Mouse (Mus musculus): ENCODE data around the gene Slc26a8. TPM values are rescaled to one million over a fixed set of nuclear protein-coding genes. Genes with fewer than 3 reads are reported as not detected.
"Not testable (repeated sequence)": the region's sequence is repeated elsewhere in the genome, so short reads cannot be mapped to it uniquely, and the experiment has no call there.

The Slc26a8 gene
- 0.50 and 0.58 TPM in 2 replicates for polyA plus RNA-seq (2016; fragmentation: Nextera tagmentation; extraction: Ambion mirVana)

DNA sequence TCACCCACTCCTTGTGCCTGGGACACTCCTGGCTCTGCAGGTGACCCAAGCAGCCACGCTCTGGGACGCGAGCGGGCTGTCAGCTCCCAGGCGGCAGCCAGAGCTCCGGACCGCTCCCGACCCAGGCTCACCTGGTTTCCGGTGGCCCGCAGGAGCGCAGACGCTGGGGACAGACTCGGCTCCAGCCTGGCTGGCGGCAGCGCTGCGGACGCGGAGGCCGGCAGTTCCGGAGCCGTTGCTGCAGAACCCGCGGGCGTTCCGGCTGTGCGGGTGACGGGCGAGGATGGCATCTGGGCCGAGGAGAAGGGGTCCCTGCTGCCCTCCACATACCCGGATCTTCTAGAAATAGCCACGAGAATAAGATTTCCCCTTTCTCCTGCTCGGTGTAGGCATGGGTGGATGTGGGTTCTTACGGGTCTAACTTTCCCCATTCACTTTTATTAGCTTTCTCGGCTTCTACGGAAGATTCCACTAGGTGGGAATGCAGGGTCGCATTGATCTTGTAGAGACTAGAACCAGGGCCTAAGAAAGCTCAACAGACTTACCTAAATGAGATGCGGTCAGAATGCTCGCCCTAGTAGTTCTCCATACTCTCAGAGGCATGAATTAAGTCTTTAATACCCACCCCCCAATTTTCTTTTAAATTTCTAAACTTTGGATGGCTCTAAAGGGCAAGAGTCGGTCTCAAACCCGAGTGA lies at the start of gene Slc26a8:
TSS of gene Slc26a8 (minus strand) at position 648 of the 698 bp plus-strand sequence.
- Histone ChIP-seq H3K4me3 (peak within 1 kb of the TSS; percentile 71), H3K4me1 (peaks cover 48% of the 10 kb centered on the region), H3K9me3 (no peaks in the 10 kb centered on the region), H3K36me3 (replicated peaks) (no peaks in the 10 kb centered on the region; the same call in 1 of the 2 replicates), H3K27me3 (ENCODE audit: poor library complexity, severe bottlenecking) (peaks cover 31% of the 10 kb centered on the region), H3K27ac (peak within 1 kb of the TSS; percentile 96)
- 9% methylated on average over 40 of the region's 40 CpGs for WGBS
- peak; percentile 46 for DNase-seq (ENCODE audit: extremely low spot score, low spot score)

DNA sequence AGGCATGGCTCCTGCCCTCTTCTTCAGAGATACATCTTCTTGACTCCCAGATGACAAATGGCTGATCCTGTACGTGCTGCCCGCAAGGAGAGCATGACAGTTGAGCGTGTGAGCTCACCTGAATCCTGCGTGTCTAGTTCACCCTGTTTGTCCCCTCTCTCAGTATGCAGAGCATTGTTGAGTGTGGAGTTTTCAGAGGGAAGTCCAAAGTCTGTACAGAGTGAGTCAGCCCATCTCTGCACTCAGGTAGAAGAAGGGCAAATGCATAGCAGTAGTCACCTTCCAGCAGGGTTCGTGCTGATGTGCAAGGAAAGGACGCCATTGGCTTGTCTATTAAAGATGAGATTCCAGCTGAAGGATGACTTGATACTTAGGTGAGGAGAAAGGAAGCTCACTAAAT lies 49.2 kb upstream of the Slc26a8 start:
- no peaks in the 10 kb centered on the region for H3K27me3 ChIP-seq (ENCODE audit: poor library complexity, severe bottlenecking)
- 96% methylated on average over 6 of the region's 6 CpGs for WGBS
- no peak for DNase-seq (ENCODE audit: extremely low spot score, low spot score)
- H3K27ac ChIP-seq, result no peak overlapping the region
- H3K9me3 ChIP-seq, result no peaks in the 10 kb centered on the region; the same call in 1 of the 2 replicates
- H3K4me1 ChIP-seq, result no peaks in the 10 kb centered on the region
- peaks cover 83% of the 10 kb centered on the region for H3K36me3 ChIP-seq (replicated peaks)
- H3K4me3 ChIP-seq, result no peak overlapping the region

- Histone ChIP-seq H3K4me3 (no peak overlapping the region), H3K36me3 (replicated peaks) (peaks cover 78% of the 10 kb centered on the region), H3K9me3 (no peaks in the 10 kb centered on the region), H3K27ac (no peak overlapping the region), H3K4me1 (no peaks in the 10 kb centered on the region), H3K27me3 (ENCODE audit: poor library complexity, severe bottlenecking) (no peaks in the 10 kb centered on the region)
- no peak for DNase-seq (ENCODE audit: extremely low spot score, low spot score)
- 81% methylated on average over 4 of the region's 4 CpGs for WGBS
Observed at GRCm38 (mm10) chr17:28737973-28738372, 47.9 kb upstream of the Slc26a8 start.

DNA sequence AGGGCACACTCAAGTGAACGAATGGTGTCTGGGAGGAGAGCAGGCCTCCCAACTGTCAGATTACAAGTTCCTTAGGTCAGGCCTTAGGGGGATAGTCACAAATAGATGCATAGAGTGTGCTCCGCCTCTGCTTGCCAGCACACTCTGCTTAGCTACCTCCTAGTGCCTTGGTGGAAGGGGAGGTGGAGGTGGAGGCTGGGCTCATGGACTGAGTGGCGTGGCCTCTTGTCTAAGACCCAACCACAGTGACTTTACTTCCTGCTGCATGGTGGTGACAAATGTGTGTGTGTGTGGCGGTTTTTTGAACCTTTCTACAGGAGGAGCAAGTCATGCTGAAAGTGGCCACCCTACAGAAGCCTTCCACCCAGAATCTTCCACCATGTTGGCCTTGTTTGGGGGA lies 46.5 kb upstream of the Slc26a8 start:
- Histone ChIP-seq H3K27ac (no peak overlapping the region), H3K4me1 (no peaks in the 10 kb centered on the region), H3K27me3 (ENCODE audit: poor library complexity, severe bottlenecking) (no peaks in the 10 kb centered on the region), H3K9me3 (no peaks in the 10 kb centered on the region), H3K4me3 (no peak overlapping the region), H3K36me3 (replicated peaks) (peaks cover 79% of the 10 kb centered on the region)
- no peak for DNase-seq (ENCODE audit: extremely low spot score, low spot score)
- WGBS, result 90% methylated on average over 4 of the region's 4 CpGs

- H3K4me3 ChIP-seq, result no peak overlapping the region
- H3K9me3 ChIP-seq, result no peaks in the 10 kb centered on the region
- no peaks in the 10 kb centered on the region for H3K27me3 ChIP-seq (ENCODE audit: poor library complexity, severe bottlenecking)
- H3K4me1 ChIP-seq, result no peaks in the 10 kb centered on the region
- WGBS, result 92% methylated on average over 6 of the region's 6 CpGs
- H3K36me3 ChIP-seq (replicated peaks), result peaks cover 79% of the 10 kb centered on the region
- H3K27ac ChIP-seq, result no peak overlapping the region
- no peak for DNase-seq (ENCODE audit: extremely low spot score, low spot score)
Observed at GRCm38 (mm10) chr17:28735317-28736105, 45.5 kb upstream of the Slc26a8 start.

DNA sequence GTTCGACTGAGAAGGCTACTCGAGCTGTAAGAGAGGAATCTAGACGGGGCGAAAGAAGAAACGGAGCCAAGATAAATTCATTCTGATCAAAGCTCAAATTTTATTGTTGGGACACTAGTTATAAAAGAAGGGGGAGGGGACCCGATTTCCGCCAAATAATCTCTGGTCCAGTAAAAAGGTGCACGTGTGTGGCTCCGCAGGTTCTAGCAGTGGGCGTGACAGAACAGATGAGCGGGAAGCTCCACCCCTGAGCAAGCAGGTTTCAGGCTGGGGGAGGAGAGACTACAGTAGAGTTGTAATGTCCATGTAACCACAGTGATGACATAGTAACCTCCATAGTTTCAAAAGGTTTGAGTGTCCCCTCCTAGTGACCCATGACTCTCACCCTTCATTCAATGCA lies 37.5 kb upstream of the Slc26a8 start:
- not testable (repeated sequence) for H3K4me1 ChIP-seq; H3K27ac ChIP-seq; H3K4me3 ChIP-seq; DNase-seq (ENCODE audit: extremely low spot score, low spot score); H3K27me3 ChIP-seq (ENCODE audit: poor library complexity, severe bottlenecking); H3K9me3 ChIP-seq
- 92% methylated on average over 11 of the region's 11 CpGs for WGBS
- peaks cover 96% of the 10 kb centered on the region for H3K36me3 ChIP-seq (replicated peaks)

- H3K27ac ChIP-seq, result no peak within 1 kb of the TSS
- no peak for DNase-seq (ENCODE audit: extremely low spot score, low spot score)
- H3K4me1 ChIP-seq, result peaks cover 4% of the 10 kb centered on the region; the same call in 1 of the 2 replicates
- no peak within 1 kb of the TSS for H3K4me3 ChIP-seq
- H3K36me3 ChIP-seq (replicated peaks), result peaks cover 96% of the 10 kb centered on the region
- WGBS, result 95% methylated on average over 4 of the region's 4 CpGs
- H3K27me3 ChIP-seq (ENCODE audit: poor library complexity, severe bottlenecking), result no peaks in the 10 kb centered on the region
- no peaks in the 10 kb centered on the region for H3K9me3 ChIP-seq
Observed at GRCm38 (mm10) chr17:28725783-28726182, 35.8 kb upstream of the Slc26a8 start, which contains the start of gene AC170998.1. Gene AC170998.1, plus strand, starts transcription at chr17:28726083.

GRCm38 (mm10) chr17:28717535-28717934 lies 27.5 kb upstream of the Slc26a8 start:
- Histone ChIP-seq H3K4me1 (peaks cover 10% of the 10 kb centered on the region; the same call in 1 of the 2 replicates), H3K36me3 (replicated peaks) (peaks cover 91% of the 10 kb centered on the region), H3K9me3 (no peaks in the 10 kb centered on the region), H3K4me3 (no peak overlapping the region), H3K27me3 (ENCODE audit: poor library complexity, severe bottlenecking) (no peaks in the 10 kb centered on the region), H3K27ac (no peak overlapping the region)
- no peak for DNase-seq (ENCODE audit: extremely low spot score, low spot score)
- 68% methylated on average over 3 of the region's 3 CpGs for WGBS

DNA sequence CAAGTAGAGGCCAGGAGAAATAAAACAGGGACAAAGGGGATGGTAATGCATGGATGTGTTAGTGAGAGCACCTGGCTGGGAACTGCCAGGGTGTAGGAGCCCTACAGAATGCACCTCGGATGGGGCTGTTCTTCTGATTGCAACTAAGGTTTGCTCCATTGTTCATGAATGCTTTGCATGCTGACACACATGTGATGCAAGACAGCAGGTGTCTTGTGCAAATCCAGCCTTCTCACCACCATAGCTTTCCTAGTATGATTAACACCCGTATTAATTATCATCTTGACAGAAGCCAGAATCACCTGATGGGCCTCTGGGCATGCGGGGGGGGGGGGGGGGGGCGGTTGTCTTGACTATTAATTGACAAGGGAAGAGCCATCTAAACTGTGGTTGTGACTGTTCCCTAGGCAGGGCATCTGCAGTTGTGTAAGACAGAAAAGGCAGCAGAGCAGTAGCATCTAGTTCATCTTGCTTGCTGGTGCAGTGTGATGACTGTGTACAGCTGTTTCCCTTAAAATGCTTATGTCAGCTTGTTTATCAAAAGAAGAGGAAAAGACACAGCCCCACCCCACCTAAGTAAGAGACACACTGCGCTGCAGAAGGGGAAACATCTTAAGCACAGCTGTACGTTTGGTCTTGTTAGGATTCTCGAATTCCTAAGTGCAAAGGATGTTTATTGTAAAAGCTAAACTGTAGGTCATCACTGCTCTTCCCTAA lies 26.0 kb upstream of the Slc26a8 start:
- H3K36me3 ChIP-seq (replicated peaks), result peaks cover 75% of the 10 kb centered on the region
- 78% methylated on average over 7 of the region's 7 CpGs for WGBS

DNA sequence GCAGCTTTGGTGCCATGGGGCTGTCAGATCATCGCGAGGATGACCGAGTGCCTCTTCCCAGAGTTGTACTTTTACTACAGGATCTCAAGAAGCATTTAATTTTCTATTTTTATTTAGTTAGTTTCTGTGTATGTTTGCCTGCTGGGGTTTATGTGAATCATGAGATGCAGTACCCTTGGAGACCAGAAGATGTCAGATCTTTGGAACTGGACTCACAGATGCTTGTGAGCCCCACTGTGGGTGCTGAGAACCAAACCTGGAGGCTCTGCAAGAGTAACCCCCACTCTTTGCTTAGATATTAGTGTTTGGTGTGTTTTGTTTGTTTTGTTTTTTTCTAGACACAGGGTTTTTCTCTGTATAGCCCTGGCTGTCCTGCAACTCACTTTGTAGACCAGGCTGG lies 24.0 kb upstream of the Slc26a8 start:
- Histone ChIP-seq H3K9me3 (no peaks in the 10 kb centered on the region), H3K36me3 (replicated peaks) (peaks cover 56% of the 10 kb centered on the region), H3K27me3 (ENCODE audit: poor library complexity, severe bottlenecking) (no peaks in the 10 kb centered on the region), H3K4me3 (no peak overlapping the region), H3K4me1 (peaks cover 14% of the 10 kb centered on the region), H3K27ac (no peak overlapping the region)
- WGBS, result 95% methylated on average over 3 of the region's 3 CpGs
- no peak for DNase-seq (ENCODE audit: extremely low spot score, low spot score)

More for the DNA sequence above, 26.0 kb upstream of the Slc26a8 start:
- Histone ChIP-seq H3K9me3 (no peaks in the 10 kb centered on the region), H3K4me1 (peaks cover 7% of the 10 kb centered on the region), H3K27me3 (ENCODE audit: poor library complexity, severe bottlenecking) (no peaks in the 10 kb centered on the region), H3K4me3 (no peak overlapping the region), H3K27ac (no peak overlapping the region)
- no peak for DNase-seq (ENCODE audit: extremely low spot score, low spot score)

DNA sequence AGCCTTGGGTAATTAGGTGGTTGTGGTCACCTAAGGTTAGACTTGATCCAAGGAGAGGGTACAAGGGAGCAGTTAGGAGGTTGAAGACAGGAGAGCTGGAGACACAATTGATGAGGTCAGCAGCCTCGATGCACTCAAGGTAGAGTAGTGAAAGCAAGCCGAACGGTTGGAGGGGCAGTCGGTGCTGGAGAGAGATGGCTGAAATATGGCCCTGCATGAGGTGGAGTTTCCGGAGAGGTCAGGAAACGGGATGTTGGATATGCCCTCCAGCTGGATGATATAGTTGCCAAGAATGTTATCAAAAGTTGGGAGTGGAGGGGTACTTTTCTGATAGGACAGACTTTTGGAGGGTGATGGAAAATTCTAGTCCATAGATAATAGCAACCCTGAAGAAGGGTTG lies 22.3 kb upstream of the Slc26a8 start:
- Histone ChIP-seq H3K27me3 (ENCODE audit: poor library complexity, severe bottlenecking) (no peaks in the 10 kb centered on the region), H3K27ac (no peak overlapping the region), H3K9me3 (no peaks in the 10 kb centered on the region), H3K4me3 (no peak overlapping the region), H3K4me1 (peaks cover 11% of the 10 kb centered on the region), H3K36me3 (replicated peaks) (peaks cover 42% of the 10 kb centered on the region)
- no peak for DNase-seq (ENCODE audit: extremely low spot score, low spot score)
- 93% methylated on average over 6 of the region's 6 CpGs for WGBS

DNA sequence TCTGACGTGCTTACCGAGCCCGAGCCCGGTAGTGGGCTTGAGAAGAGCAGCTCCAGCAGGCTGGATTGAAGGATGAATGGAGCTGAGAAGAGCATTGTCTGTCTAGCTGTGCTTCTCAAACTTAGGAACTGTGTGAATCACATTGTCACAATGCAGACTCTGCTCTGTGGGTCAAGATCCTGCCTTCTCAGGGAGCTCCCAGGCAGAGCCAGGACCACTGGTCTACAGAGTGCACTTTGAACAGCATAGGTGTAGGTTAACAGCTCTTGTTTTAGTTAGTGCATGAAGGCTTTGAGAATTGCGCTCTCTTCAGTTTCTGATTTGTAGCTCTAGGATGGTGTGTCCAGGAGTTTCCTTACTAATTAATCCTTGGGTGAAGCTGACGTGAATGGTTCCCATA lies 21.2 kb upstream of the Slc26a8 start:
- no peak overlapping the region for H3K4me3 ChIP-seq
- no peaks in the 10 kb centered on the region for H3K27me3 ChIP-seq (ENCODE audit: poor library complexity, severe bottlenecking)
- no peak for DNase-seq (ENCODE audit: extremely low spot score, low spot score)
- H3K36me3 ChIP-seq (replicated peaks), result peaks cover 31% of the 10 kb centered on the region
- H3K27ac ChIP-seq, result no peak overlapping the region
- no peaks in the 10 kb centered on the region for H3K9me3 ChIP-seq
- H3K4me1 ChIP-seq, result peaks cover 15% of the 10 kb centered on the region
- WGBS, result 93% methylated on average over 6 of the region's 6 CpGs
